Mouse (Mus musculus) fibroblast of lung, adult 2 months (primary cell): ENCODE measurements around the gene Vamp4.
"Not testable (repeated sequence)": the region's sequence is repeated elsewhere in the genome, so short reads cannot be mapped to it uniquely, and the experiment has no call there.

Source experiments
- DNase-seq: peaks from one replicate; pipeline ENCODE4 v3.0.0-alpha.2; 2011; ENCODE audit warnings: low read depth

Gene Vamp4

DNA sequence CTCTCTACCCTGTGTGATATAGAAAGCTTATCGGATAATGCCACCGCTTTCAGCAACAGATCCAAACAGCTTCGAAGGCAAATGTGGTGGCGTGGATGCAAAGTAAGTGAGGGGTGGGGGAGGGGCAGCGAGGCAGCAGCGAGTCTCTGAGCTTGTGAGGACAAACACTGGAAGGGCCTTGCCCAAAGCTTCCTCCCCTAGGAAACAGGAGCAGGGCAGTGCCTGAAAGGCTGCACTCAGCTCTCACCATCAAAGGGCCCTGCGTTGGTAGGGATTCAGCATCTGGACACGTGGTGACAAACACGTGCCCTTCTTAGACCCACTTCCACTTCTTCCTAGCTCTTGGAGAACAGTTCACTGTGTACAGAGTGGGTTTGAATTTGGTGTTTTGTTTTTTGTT, 19.1 kb downstream of the Vamp4 start:
- no peak for DNase-seq

DNA sequence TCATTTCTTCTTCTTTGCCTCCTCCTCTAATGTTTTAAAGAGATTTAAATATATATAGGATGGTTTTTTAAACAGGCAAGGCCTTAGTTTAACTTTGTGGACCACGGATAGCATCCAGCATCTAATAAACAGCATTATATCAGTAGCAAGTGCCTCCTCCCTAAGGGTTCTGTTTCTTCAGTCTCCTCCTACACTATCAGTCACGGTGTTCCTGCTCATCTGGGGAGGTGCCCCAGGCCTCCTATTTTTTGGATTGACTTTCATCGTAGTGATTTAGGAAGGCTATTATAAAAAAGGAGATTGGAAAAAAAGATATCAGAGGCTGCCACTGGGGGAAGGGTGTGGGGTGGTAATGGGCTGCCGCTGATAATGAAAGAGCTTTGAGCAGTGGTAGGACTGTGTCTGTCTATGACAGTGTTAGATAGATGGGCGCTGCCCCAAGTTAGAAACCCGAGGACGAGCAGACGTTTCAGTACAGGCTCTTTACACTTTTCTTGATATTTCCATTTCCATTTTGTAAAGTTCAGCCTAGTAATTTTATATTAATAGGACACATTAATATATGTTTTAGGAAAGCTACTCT, 20.2 kb downstream of the Vamp4 start:
- DNase-seq, result no peak

GRCm38 (mm10) chr1:162597379-162598102, 27.2 kb downstream of the Vamp4 start:
- DNase-seq, result no peak

DNA sequence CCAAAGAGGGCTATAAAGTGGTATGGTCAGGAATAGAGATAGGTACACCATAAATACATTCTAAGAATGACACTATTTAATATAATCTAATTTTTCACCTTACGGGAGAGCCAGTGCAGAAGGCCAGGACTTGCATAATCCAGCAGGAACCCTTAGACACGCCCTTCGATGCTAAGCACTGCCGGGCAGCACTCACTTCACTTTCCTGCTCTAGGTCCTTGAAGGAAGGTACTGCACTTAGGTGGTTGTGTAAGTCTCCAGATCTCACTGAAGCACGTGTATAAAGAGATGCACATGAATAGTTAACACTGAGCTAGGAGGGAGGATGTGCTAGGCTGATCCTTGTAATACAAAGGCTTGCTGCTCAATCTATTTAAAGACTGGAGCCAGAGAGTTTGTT, 29.3 kb downstream of the Vamp4 start:
- DNase-seq, result no peak

GRCm38 (mm10) chr1:162601288-162601687, 31.0 kb downstream of the Vamp4 start:
- no peak for DNase-seq

DNA sequence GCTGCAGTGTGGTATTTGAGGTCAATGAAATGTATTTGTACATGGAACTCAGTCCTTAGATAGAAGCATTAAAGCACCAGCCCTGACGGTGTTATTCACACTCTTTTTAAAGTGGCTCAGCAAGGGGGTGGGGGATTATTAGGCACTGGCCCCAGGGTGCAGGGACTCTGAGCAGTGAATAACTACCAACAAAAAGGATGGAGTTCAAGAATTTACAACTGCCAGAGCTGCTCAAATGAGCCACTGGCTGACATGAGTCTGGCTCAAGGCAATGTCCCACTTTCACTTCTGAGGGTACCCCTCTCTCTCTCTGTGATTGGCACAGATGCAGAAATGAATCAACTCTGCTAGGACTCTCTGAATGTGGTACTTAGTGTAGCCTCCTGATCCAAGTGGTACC, 37.8 kb downstream of the Vamp4 start:
- no peak for DNase-seq

- no peak for DNase-seq
These were observed 39.4 kb downstream of the Vamp4 start for GRCm38 (mm10) chr1:162609633-162610250.

- DNase-seq, result no peak
These were observed 40.9 kb downstream of the Vamp4 start for GRCm38 (mm10) chr1:162611191-162611590.

DNA sequence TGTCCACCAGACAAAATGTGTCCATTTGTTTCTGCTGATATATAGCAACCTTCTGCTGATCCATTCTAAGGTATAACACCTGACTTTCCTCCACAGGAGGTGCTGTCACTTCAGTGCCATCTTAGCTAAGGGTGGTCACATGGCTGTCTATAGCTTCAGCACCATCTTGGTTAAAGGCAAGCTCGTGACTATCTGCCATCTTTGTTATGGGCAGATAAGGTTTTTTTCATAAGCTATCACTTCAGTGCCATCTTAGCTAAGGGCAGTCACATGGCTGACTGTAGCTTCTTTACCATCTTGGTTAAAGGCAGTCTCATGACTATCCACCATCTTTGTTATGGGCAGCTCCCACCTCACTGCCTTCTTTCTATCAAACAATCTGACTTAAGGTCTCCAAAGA, 45.2 kb downstream of the Vamp4 start:
- no peak for DNase-seq

GRCm38 (mm10) chr1:162620487-162620886, 50.2 kb downstream of the Vamp4 start:
- DNase-seq, result no peak

GRCm38 (mm10) chr1:162623895-162624294, 53.6 kb downstream of the Vamp4 start:
- no peak for DNase-seq

- no peak for DNase-seq
These were observed 54.9 kb downstream of the Vamp4 start for GRCm38 (mm10) chr1:162625229-162625628.

DNA sequence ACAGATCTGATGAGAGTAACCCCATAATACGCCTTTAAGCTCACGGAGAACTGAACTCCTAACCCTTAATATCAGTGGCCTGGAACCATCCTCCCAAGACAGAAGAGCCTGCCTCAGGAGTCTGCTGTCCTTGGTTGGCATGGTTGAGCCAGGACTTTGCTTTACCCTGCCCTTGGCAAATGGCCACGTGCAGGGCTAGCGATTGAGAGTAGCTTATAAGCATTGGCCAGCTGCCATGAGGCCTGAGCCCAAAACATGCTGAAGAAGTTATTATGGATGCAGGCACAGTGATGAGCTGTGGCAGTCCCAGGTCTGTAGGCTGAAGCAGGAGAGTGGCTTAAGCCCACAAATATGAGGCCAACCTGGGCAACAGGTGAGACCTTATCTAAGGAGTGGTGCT, 57.5 kb downstream of the Vamp4 start:
- DNase-seq, result not testable (repeated sequence)

- DNase-seq, result not testable (repeated sequence)
These were observed 58.0 kb downstream of the Vamp4 start for GRCm38 (mm10) chr1:162628326-162628725.

DNA sequence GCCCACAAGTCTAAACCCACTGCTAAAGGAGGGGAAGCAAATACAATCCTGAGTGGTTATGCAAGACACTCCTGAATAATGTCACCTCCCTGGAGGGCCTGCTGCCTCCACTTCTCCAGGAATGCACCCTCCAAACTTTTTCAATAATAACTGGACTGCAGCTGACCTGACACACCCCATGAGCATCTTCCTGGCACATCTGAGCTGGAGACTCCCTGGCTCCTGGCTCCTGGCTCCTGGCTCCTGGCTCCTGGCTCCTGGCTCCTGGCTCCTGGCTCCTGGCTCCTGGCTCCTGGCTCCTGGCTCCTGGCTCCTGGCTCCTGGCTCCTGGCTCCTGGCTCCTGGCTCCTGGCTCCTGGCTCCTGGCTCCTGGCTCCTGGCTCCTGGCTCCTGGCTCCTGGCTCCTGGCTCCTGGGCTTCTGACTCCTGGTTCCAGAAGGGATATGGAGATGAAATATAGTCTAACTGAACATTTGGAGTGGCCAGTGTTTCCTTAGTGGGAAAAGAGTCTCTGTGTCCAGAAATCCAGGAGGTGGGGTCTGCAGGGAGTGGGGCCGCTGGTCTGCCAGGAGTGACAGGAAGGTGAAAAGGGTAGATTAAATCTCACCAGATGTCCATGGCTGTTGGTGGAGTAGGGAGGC, 65.1 kb downstream of the Vamp4 start:
- not testable (repeated sequence) for DNase-seq

DNA sequence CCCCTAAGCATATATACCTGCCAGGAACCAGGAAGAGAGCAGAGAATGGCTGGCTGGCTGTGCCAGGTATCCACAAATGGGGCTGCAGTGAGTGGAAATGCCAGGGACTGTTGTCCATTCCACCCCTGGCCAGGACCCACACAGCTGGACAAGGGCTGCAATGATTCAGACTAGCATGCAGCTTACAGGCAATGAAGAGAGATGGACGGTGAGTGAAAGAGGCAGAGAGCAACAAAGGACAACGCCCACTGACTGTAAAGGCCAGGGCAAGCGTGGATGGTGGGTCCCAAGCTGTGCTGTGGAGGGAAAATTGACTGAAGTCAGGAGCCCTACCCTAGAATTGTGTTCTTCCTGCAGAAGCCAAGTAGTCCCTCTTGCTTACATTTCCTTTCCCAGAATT, 66.2 kb downstream of the Vamp4 start:
- DNase-seq, result no peak

DNA sequence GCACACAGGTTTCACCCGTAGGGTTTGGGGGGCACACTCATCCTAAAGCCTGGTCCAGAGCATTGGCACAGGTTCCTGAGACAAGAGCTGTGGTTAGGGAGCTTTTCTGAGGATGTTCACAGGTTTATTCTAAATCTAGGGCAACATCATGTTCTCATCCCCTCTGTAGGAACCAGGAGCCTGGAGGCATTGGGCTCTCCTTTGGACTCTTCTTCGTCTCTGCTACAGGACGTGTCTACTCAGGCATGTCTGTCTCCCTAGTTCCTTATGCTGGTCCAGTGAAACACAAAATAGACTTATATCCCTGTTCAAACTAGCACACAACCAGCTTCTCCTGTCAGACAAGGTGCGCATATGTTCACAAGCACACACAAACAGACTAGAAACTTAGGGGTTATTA, 68.2 kb downstream of the Vamp4 start:
- no peak for DNase-seq

DNA sequence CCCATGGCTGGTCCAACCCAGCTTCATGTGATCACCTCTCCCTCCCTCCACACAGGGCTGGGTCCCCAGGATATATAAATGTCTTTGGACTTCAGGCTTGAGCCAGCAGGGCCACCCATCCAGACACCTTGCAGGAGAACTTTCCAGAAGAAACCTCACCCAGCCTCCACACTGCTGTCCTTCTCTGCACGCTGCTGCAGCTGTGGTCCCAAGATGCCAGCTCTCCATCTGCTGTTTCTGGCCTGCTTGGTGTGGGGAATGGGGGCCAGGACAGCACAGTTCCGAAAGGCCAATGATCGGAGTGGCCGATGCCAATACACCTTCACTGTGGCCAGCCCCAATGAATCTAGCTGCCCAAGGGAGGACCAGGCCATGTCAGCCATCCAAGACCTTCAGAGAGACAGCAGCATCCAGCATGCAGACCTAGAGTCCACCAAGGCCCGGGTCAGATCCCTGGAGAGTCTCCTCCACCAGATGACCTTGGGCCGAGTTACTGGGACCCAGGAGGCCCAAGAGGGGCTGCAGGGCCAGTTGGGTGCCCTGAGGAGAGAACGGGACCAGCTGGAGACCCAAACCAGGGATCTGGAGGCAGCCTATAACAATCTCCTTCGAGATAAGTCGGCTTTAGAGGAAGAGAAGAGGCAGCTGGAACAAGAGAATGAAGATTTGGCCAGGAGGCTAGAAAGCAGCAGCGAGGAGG, 68.9 kb downstream of the Vamp4 start, which contains the start of gene Myoc:
Myoc (plus strand) TSS at position 105 of the 700 bp plus-strand sequence.
- no peak for DNase-seq

DNA sequence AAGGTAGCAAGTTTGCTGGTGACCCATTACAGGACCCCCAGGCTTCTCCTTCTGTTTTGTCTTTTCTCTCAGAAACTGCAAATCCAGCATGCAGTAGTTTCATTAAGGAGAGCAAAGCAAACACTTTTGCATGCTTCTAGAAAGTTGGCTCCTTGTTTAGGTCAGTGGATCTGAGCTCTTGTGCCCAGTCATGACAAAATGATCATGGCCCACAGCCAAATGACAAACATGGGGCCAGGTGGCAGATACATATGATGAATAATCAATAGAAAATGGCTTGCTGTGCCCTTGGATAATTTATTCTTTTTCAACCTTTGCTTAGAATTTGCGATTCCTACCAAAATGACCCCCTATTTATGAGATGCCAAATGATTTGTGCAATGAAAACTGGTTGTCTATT, 69.5 kb downstream of the Vamp4 start:
- DNase-seq, result no peak

DNA sequence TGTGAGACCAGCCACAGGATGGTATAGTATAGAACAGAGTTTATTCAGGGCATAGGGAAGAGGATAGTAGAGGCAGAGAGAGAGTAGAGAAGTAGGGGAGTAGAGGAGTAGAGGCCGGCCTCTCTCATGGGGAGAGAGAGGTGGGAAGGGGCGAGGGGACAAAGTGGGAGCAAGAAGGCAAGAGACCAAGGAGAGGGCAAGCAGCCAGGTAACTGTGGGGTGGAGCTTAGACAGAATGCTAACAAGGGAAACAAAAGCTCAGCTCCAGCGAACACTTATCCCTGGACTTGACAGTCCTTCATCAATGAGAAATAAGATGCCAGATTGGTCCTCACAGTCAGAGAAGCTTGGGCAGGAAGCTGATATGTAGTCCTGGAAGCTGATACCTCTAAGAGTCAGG, 72.3 kb downstream of the Vamp4 start:
- DNase-seq, result no peak

DNA sequence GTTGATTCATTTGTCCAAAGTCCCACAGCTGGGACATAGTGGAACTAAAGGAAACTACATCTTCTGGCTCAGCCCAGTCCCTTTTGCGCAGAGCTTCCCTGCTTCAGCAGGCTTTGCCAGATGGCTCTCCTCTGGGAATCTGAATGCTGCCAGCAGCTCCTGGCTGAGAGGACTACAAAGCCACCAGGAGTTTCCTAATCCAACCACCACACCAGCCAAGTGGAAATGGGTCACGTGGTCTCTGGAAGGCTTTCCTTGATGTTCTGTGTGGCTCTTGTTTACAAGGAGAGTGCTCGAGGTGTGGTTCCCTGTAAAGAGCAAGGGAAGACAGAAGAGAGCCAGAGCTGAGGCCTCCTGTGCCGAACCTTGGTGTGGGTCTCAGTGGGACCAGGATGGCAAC, 73.4 kb downstream of the Vamp4 start:
- peak; percentile 55 for DNase-seq

DNA sequence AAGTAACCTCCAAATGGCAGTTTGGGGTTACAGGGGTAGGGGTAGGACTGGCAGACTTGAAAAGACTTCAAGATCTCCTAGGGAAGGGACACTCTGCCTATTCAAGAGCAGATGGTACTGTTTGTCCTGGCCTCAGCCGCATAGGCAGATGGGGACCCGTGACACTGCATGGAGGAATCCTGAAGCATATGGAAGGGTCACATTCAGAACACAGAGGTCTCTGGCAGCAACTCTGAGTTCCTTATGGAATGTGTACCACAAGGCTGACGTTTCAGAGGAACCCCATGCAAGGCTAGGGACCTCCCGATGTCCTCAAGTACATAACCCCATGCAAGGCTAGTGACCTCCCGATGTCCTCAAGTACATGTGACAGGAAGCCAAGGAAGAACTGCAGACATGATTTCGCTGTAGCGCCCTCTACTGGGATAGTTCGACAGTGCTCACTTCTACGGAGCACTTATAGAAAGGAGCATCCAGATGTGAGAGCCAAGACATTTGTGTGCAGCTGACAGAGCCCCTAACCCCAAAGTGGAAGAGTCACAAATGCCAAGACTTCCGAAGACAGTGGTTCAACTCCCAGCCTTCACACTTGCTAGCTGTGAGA, 75.9 kb downstream of the Vamp4 start:
- DNase-seq, result no peak
